Mouse (Mus musculus) liver, postnatal 0 days (tissue): ENCODE measurements around the gene C1ra.

Source experiments
- CTCF ChIP-seq: sonication (generic); IDR thresholded peaks from 2 replicates; pipeline ENCODE4 v1.5.1; 2016; ENCODE audit warnings: antibody characterized with exemption, low read depth
- EP300 ChIP-seq: IDR thresholded peaks from 2 replicates; pipeline ENCODE4 v1.6.1; 2016; ENCODE audit warnings: antibody characterized with exemption, low read depth, mild to moderate bottlenecking

DNA sequence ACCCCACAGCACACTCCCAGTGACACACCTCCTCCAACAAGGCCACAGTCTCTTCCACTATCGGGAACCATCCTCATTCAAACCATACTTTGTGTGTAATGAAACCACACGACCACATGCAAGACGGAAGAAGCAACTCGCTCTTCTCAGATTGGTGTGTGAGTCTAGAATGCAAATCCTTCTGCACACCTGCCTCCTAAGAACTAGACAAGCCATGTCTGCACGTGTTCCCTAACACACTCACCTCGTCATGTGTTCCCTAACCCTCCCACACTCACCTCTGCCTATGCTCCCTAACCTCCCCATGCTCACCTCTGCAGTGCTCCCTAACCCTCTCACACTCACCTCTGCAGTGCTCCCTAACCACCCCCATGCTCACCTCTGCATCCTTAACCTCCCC is 20.8 kb upstream of the C1ra start:
- TF ChIP-seq CTCF (no peak), EP300 (no peak)
